ENCODE assay signal across 14 mouse cellular contexts in the genomic region with DNA sequence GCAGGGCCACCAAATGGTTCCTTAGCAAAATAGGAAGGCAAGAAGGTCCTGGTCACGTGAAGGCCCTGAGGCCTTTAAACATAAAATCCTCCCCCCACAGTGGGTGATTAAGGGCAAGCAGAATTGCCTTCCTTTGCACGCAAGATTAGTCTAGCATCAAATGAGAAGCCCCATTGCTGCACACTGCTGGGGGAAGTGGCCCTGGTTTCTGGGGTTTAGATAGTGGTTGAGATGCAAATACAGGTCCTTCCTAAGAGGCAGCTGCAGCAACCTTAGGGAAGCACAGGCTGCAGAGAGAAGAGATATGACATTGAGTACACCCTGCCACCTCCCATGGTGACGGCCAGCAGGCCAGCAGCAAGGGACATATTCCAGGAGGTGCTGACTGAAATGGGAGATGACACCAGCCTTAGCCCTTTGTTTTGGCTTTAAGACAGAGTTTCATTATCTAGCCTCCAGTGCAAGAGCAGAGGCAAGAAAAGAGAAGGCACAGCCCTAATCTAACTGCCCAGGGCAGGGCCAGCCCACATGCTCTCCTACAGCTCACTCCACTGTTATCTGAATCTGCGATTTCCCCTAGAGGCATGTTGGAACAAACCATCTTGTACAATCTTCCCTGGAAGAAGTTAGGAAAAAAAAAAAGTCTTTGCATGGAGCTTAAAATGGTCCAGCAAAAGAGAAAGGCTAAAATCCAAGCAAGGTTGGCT. TPM values are rescaled to one million over a fixed set of nuclear protein-coding genes. Genes with fewer than 3 reads are reported as not detected.
DNase-seq lines count a peak whose midpoint lies in the region; ATAC-seq and TF ChIP-seq lines count a peak whose summit lies in the region.
"Had no signal": no experiment of that assay in that cellular context is flagged by ENCODE, and none has a peak within 500 bp of the region (broad histone marks: within the 10 kb centered on the region; RNA-seq: fewer than 3 reads in every experiment).

No protein-coding gene starts in this region.

- H3K9ac ChIP-seq in midbrain, embryonic 14.5 days (replicated peaks; ENCODE audit: low read length) = no peak overlapping the region
- no peak overlapping the region for H3K9ac ChIP-seq in liver, embryonic 14.5 days (replicated peaks)
- H3K9ac ChIP-seq in forebrain, postnatal 0 days = no peak overlapping the region
- H3K9ac ChIP-seq: heart, embryonic 15.5 days; neural tube, embryonic 13.5 days had no signal

- TF ChIP-seq CTCF in liver, embryonic 14.5 days (IDR thresholded peaks at IDR 0.05; ENCODE audit: low read depth) = no peak
- no peak for TF ChIP-seq CTCF in forebrain, postnatal 0 days (IDR thresholded peaks at IDR 0.05; ENCODE audit: low read depth)

- H3K27me3 ChIP-seq in midbrain, embryonic 14.5 days (ENCODE audit: control insufficient read depth, insufficient read depth, low read length) = no peaks in the 10 kb centered on the region
- no peaks in the 10 kb centered on the region for H3K27me3 ChIP-seq in midbrain, embryonic 10.5 days (ENCODE audit: low read depth, poor library complexity, severe bottlenecking)
- no peaks in the 10 kb centered on the region for H3K27me3 ChIP-seq in liver, embryonic 14.5 days (ENCODE audit: control insufficient read depth, insufficient read depth, low read length)
- no peaks in the 10 kb centered on the region for H3K27me3 ChIP-seq in forebrain, postnatal 0 days (ENCODE audit: insufficient read depth, low read length)
- H3K27me3 ChIP-seq: heart, embryonic 15.5 days; neural tube, embryonic 13.5 days; Patski had no signal

- no peaks in the 10 kb centered on the region for H3K9me3 ChIP-seq in midbrain, embryonic 14.5 days (ENCODE audit: control insufficient read depth, low read length)
- no peaks in the 10 kb centered on the region for H3K9me3 ChIP-seq in midbrain, embryonic 10.5 days (replicated peaks)
- no peaks in the 10 kb centered on the region for H3K9me3 ChIP-seq in liver, embryonic 14.5 days (ENCODE audit: control insufficient read depth, low read length)
- no peaks in the 10 kb centered on the region for H3K9me3 ChIP-seq in forebrain, postnatal 0 days (ENCODE audit: low read length)
- H3K9me3 ChIP-seq: heart, embryonic 15.5 days; neural tube, embryonic 13.5 days had no signal

- 0 out of 2 replicates have a peak overlapping the region, but pooled peaks have one; percentile 20 for H3K27ac ChIP-seq in midbrain, embryonic 14.5 days (replicated peaks; ENCODE audit: low read depth, low read length)
- H3K27ac ChIP-seq in midbrain, embryonic 10.5 days (replicated peaks) = no peak overlapping the region
- peak overlapping the region; percentile 20; the same call in 1 of the 2 replicates for H3K27ac ChIP-seq in liver, embryonic 14.5 days
- no peak overlapping the region for H3K27ac ChIP-seq in forebrain, postnatal 0 days (ENCODE audit: low read depth, low read length)
- H3K27ac ChIP-seq: heart, embryonic 15.5 days; neural tube, embryonic 13.5 days had no signal

- no peak overlapping the region for H3K4me2 ChIP-seq in midbrain, embryonic 14.5 days (ENCODE audit: low read length)
- H3K4me2 ChIP-seq in liver, embryonic 14.5 days (ENCODE audit: low read depth) = no peak overlapping the region; the same call in 1 of the 2 replicates
- no peak overlapping the region for H3K4me2 ChIP-seq in forebrain, postnatal 0 days (ENCODE audit: low read depth)
- H3K4me2 ChIP-seq: heart, embryonic 15.5 days; neural tube, embryonic 13.5 days had no signal

- 47% methylated on average over 4 of the region's 4 CpGs for WGBS in midbrain, embryonic 14.5 days
- WGBS in midbrain, embryonic 10.5 days = 64% methylated on average over 4 of the region's 4 CpGs
- 12% methylated on average over 4 of the region's 4 CpGs for WGBS in liver, embryonic 14.5 days (ENCODE audit: insufficient replicate concordance)
- WGBS in forebrain, postnatal 0 days = 79% methylated on average over 4 of the region's 4 CpGs

- no peak for ATAC-seq in midbrain, embryonic 14.5 days (ENCODE audit: low FRiP score, low TSS enrichment)
- ATAC-seq in liver, embryonic 14.5 days (ENCODE audit: insufficient read depth) = peak; percentile 82
- no peak for ATAC-seq in forebrain, postnatal 0 days
- ATAC-seq: Patski had no signal

- 0 out of 2 replicates have a peak, but pooled peaks cover 9% of the 10 kb centered on the region for H3K4me1 ChIP-seq in midbrain, embryonic 14.5 days (ENCODE audit: control insufficient read depth, insufficient read depth, low read length)
- peaks cover 17% of the 10 kb centered on the region for H3K4me1 ChIP-seq in midbrain, embryonic 10.5 days
- peaks cover 5 to 20% of the 10 kb centered on the region in 2 experiments; a peak in 2 of 4 replicates for H3K4me1 ChIP-seq in liver, embryonic 14.5 days (replicated peaks; ENCODE audit: control insufficient read depth in 2 of 2, insufficient read depth in 2 of 2, low read length in 1 of 2)
- H3K4me1 ChIP-seq in forebrain, postnatal 0 days (ENCODE audit: insufficient read depth) = no peaks in the 10 kb centered on the region

- peak; percentile 50 for TF ChIP-seq EP300 in liver, embryonic 14.5 days (IDR thresholded peaks at IDR 0.05; ENCODE audit: low read depth)

- no peaks in the 10 kb centered on the region for H3K36me3 ChIP-seq in midbrain, embryonic 14.5 days (ENCODE audit: control insufficient read depth, insufficient read depth, low read length)
- H3K36me3 ChIP-seq in midbrain, embryonic 10.5 days = no peaks in the 10 kb centered on the region
- H3K36me3 ChIP-seq in liver, embryonic 14.5 days (replicated peaks; ENCODE audit: control insufficient read depth, insufficient read depth, low read depth) = no peaks in the 10 kb centered on the region
- H3K36me3 ChIP-seq in forebrain, postnatal 0 days (ENCODE audit: insufficient read depth) = no peaks in the 10 kb centered on the region
- H3K36me3 ChIP-seq: heart, embryonic 15.5 days; neural tube, embryonic 13.5 days had no signal

- no peak overlapping the region for H3K4me3 ChIP-seq in midbrain, embryonic 14.5 days (replicated peaks; ENCODE audit: low read depth, low read length)
- H3K4me3 ChIP-seq in midbrain, embryonic 10.5 days = no peak overlapping the region
- no peak overlapping the region for H3K4me3 ChIP-seq in liver, embryonic 14.5 days (ENCODE audit: insufficient read depth in 1 of 2, low read depth in 2 of 2, low read length in 2 of 2)
- no peak overlapping the region for H3K4me3 ChIP-seq in forebrain, postnatal 0 days (ENCODE audit: low read depth, low read length)
- H3K4me3 ChIP-seq: heart, embryonic 15.5 days; neural tube, embryonic 13.5 days had no signal

- no peak for DNase-seq in midbrain, embryonic 14.5 days
- DNase-seq in midbrain, embryonic 10.5 days (ENCODE audit: low spot score) = no peak
- peak; percentile 34 for DNase-seq in c-Kit-positive CD71-positive TER-119-negative erythroid progenitor cells, embryonic 14.5 days (ENCODE audit: low read depth)
- DNase-seq in liver, embryonic 14.5 days (ENCODE audit: low read depth in 3 of 3, low spot score in 3 of 3) = peak in 1 of 3 experiments; percentile 30
- DNase-seq in spleen, postnatal 36 days (ENCODE audit: low spot score in 2 of 2) = peak; percentile 70 to 73
- DNase-seq in forebrain, postnatal 0 days = no peak
- DNase-seq in ovary, postnatal 14 days (ENCODE audit: low spot score) = no peak
- DNase-seq: adrenal gland, postnatal 10 days; cerebellum, adult 9-10 months; layer of hippocampus, postnatal 36 days; right cerebral cortex, postnatal 25 days had no signal

RNA-seq across cellular contexts. Expression of gene Abr, which starts 28.3 kb away (rescaled TPM):
- polyA plus RNA-seq in midbrain, embryonic 14.5 days (2014; fragmentation: Nextera tagmentation; extraction: Ambion mirVana) = 102 and 136 TPM in 2 replicates
- 26.9 and 37.6 TPM in 2 replicates for polyA plus RNA-seq in midbrain, embryonic 10.5 days (2016; fragmentation: Nextera tagmentation; extraction: Ambion mirVana)
- polyA plus RNA-seq in liver, embryonic 14.5 days (2012; rRNA removed) = 3.3 and 3.6 TPM in 2 replicates
- 2.3 and 2.5 TPM in 2 replicates for polyA plus RNA-seq in liver, embryonic 14.5 days (2014; fragmentation: Nextera tagmentation; extraction: Ambion mirVana)
- 241 and 262 TPM in 2 replicates for total RNA-seq in forebrain, postnatal 0 days (2014; rRNA removed)
- 99.1 and 110 TPM in 2 replicates for polyA plus RNA-seq in forebrain, postnatal 0 days (2015; fragmentation: Nextera tagmentation; extraction: Ambion mirVana)

Comparison
In these comparisons a context has a peak if more than half of its experiments do, and no peak if none do; other contexts are left out.
1. H3K27ac ChIP-seq: peak in midbrain, embryonic 14.5 days (single experiment) and liver, embryonic 14.5 days (single experiment); none in midbrain, embryonic 10.5 days (single experiment) and forebrain, postnatal 0 days (single experiment).
2. DNase-seq: peak in c-Kit-positive CD71-positive TER-119-negative erythroid progenitor cells, embryonic 14.5 days (single experiment) and spleen, postnatal 36 days (2 of 2); none in midbrain, embryonic 14.5 days (single experiment), midbrain, embryonic 10.5 days (single experiment), forebrain, postnatal 0 days (single experiment) and ovary, postnatal 14 days (single experiment).